Mouse (Mus musculus): Measurements from ENCODE around the gene Gm16181. TPM values are rescaled to one million over a fixed set of nuclear protein-coding genes. Genes with fewer than 3 reads are reported as not detected.
A peak's percentile ranks its signal among the peaks of the same experiment; 100 is the strongest.

Gene Gm16181
- polyA plus RNA-seq, 1 experiment from 2014 or later: 0.46 TPM

GRCm38 (mm10) chr17:35201787-35202186 lies 18.8 kb upstream of the Gm16181 start, which contains the start of gene Tnf:
TSS of gene Tnf (minus strand) at chr17:35202007.
- peak within 1 kb of the TSS; percentile 40; the same call in 1 of the 2 replicates for H3K9ac ChIP-seq (ENCODE audit: low read depth, low read length)
- no peaks in the 10 kb centered on the region for H3K9me3 ChIP-seq (ENCODE audit: control insufficient read depth, low read length)
- H3K4me1 ChIP-seq (ENCODE audit: control insufficient read depth, insufficient read depth, low read length): no peaks in the 10 kb centered on the region
- H3K27me3 ChIP-seq (replicated peaks; ENCODE audit: control insufficient read depth, insufficient read depth, low read length): peaks cover 26% of the 10 kb centered on the region
- H3K27ac ChIP-seq (ENCODE audit: low read length): no peak within 1 kb of the TSS
- H3K4me3 ChIP-seq (ENCODE audit: low read length): peak within 1 kb of the TSS; percentile 16; the same call in 1 of the 2 replicates
- 24% methylated on average over 13 of the region's 13 CpGs for WGBS
- ATAC-seq: no peak
- no peaks in the 10 kb centered on the region for H3K36me3 ChIP-seq (ENCODE audit: control insufficient read depth, insufficient read depth, low read length)
- H3K4me2 ChIP-seq (ENCODE audit: low read depth, low read length): peak within 1 kb of the TSS; percentile 20; the same call in 1 of the 2 replicates

- 72% methylated on average over 4 of the region's 4 CpGs for WGBS
- no peak overlapping the region for H3K4me2 ChIP-seq (ENCODE audit: low read depth, low read length)
- no peaks in the 10 kb centered on the region for H3K9me3 ChIP-seq (ENCODE audit: control insufficient read depth, low read length)
- no peak overlapping the region for H3K9ac ChIP-seq (ENCODE audit: low read depth, low read length)
- H3K4me3 ChIP-seq (ENCODE audit: low read length): no peak overlapping the region
- peaks cover 26% of the 10 kb centered on the region for H3K27me3 ChIP-seq (replicated peaks; ENCODE audit: control insufficient read depth, insufficient read depth, low read length)
- H3K4me1 ChIP-seq (ENCODE audit: control insufficient read depth, insufficient read depth, low read length): no peaks in the 10 kb centered on the region
- H3K27ac ChIP-seq (ENCODE audit: low read length): no peak overlapping the region
- ATAC-seq: no peak
- H3K36me3 ChIP-seq (ENCODE audit: control insufficient read depth, insufficient read depth, low read length): no peaks in the 10 kb centered on the region
Observed at GRCm38 (mm10) chr17:35202442-35202841, 18.2 kb upstream of the Gm16181 start.

GRCm38 (mm10) chr17:35204494-35205379 lies 15.9 kb upstream of the Gm16181 start, which contains the start of gene Lta:
TSS of gene Lta (minus strand) at chr17:35205351.
- no peaks in the 10 kb centered on the region for H3K4me1 ChIP-seq (ENCODE audit: control insufficient read depth, insufficient read depth, low read length)
- 39% methylated on average over 20 of the region's 20 CpGs for WGBS

GRCm38 (mm10) chr17:35205380-35205769 lies 15.3 kb upstream of the Gm16181 start:
- Histone ChIP-seq H3K27me3 (replicated peaks; ENCODE audit: control insufficient read depth, insufficient read depth, low read length) (peaks cover 21% of the 10 kb centered on the region), H3K27ac (ENCODE audit: low read length) (no peak overlapping the region), H3K4me2 (ENCODE audit: low read depth, low read length) (no peak overlapping the region), H3K4me3 (ENCODE audit: low read length) (no peak overlapping the region), H3K9ac (ENCODE audit: low read depth, low read length) (no peak overlapping the region), H3K9me3 (ENCODE audit: control insufficient read depth, low read length) (no peaks in the 10 kb centered on the region), H3K4me1 (ENCODE audit: control insufficient read depth, insufficient read depth, low read length) (no peaks in the 10 kb centered on the region), H3K36me3 (ENCODE audit: control insufficient read depth, insufficient read depth, low read length) (no peaks in the 10 kb centered on the region)
- 53% methylated on average over 10 of the region's 10 CpGs for WGBS
- no peak for ATAC-seq

More at GRCm38 (mm10) chr17:35204494-35205379, 15.9 kb upstream of the Gm16181 start, which contains the start of gene Lta:
- H3K4me3 ChIP-seq (ENCODE audit: low read length): no peak within 1 kb of the TSS
- H3K4me2 ChIP-seq (ENCODE audit: low read depth, low read length): no peak within 1 kb of the TSS
- H3K27me3 ChIP-seq (replicated peaks; ENCODE audit: control insufficient read depth, insufficient read depth, low read length): peaks cover 22% of the 10 kb centered on the region
- H3K27ac ChIP-seq (ENCODE audit: low read length): no peak within 1 kb of the TSS
- ATAC-seq: no peak
- H3K9ac ChIP-seq (ENCODE audit: low read depth, low read length): 0 out of 2 replicates have a peak within 1 kb of the TSS, but pooled peaks have one; percentile 37
- no peaks in the 10 kb centered on the region for H3K36me3 ChIP-seq (ENCODE audit: control insufficient read depth, insufficient read depth, low read length)
- H3K9me3 ChIP-seq (ENCODE audit: control insufficient read depth, low read length): no peaks in the 10 kb centered on the region

GRCm38 (mm10) chr17:35209785-35210535 lies 10.7 kb upstream of the Gm16181 start:
- no peak overlapping the region for H3K4me3 ChIP-seq (ENCODE audit: low read length)
- ATAC-seq: no peak
- WGBS: 78% methylated on average over 12 of the region's 12 CpGs
- H3K4me1 ChIP-seq (ENCODE audit: control insufficient read depth, insufficient read depth, low read length): no peaks in the 10 kb centered on the region
- H3K27me3 ChIP-seq (replicated peaks; ENCODE audit: control insufficient read depth, insufficient read depth, low read length): no peaks in the 10 kb centered on the region; the same call in 1 of the 2 replicates
- H3K4me2 ChIP-seq (ENCODE audit: low read depth, low read length): no peak overlapping the region
- no peaks in the 10 kb centered on the region for H3K36me3 ChIP-seq (ENCODE audit: control insufficient read depth, insufficient read depth, low read length)
- no peak overlapping the region for H3K27ac ChIP-seq (ENCODE audit: low read length)
- no peak overlapping the region for H3K9ac ChIP-seq (ENCODE audit: low read depth, low read length)
- H3K9me3 ChIP-seq (ENCODE audit: control insufficient read depth, low read length): no peaks in the 10 kb centered on the region

- H3K27ac ChIP-seq (ENCODE audit: low read length): no peak overlapping the region
- H3K4me1 ChIP-seq (ENCODE audit: control insufficient read depth, insufficient read depth, low read length): no peaks in the 10 kb centered on the region
- no peaks in the 10 kb centered on the region for H3K36me3 ChIP-seq (ENCODE audit: control insufficient read depth, insufficient read depth, low read length)
- no peak overlapping the region for H3K9ac ChIP-seq (ENCODE audit: low read depth, low read length)
- H3K9me3 ChIP-seq (ENCODE audit: control insufficient read depth, low read length): no peaks in the 10 kb centered on the region
- H3K4me3 ChIP-seq (ENCODE audit: low read length): no peak overlapping the region
- 67% methylated on average over 3 of the region's 3 CpGs for WGBS
- H3K27me3 ChIP-seq (replicated peaks; ENCODE audit: control insufficient read depth, insufficient read depth, low read length): no peaks in the 10 kb centered on the region
- no peak overlapping the region for H3K4me2 ChIP-seq (ENCODE audit: low read depth, low read length)
- ATAC-seq: no peak
Observed at GRCm38 (mm10) chr17:35210593-35210992, 10.0 kb upstream of the Gm16181 start.

GRCm38 (mm10) chr17:35213071-35213470 lies 7.6 kb upstream of the Gm16181 start:
- Histone ChIP-seq H3K9me3 (ENCODE audit: control insufficient read depth, low read length) (no peaks in the 10 kb centered on the region), H3K4me3 (ENCODE audit: low read length) (no peak overlapping the region), H3K9ac (ENCODE audit: low read depth, low read length) (no peak overlapping the region), H3K4me1 (ENCODE audit: control insufficient read depth, insufficient read depth, low read length) (no peaks in the 10 kb centered on the region), H3K4me2 (ENCODE audit: low read depth, low read length) (no peak overlapping the region), H3K27me3 (replicated peaks; ENCODE audit: control insufficient read depth, insufficient read depth, low read length) (no peaks in the 10 kb centered on the region), H3K36me3 (ENCODE audit: control insufficient read depth, insufficient read depth, low read length) (no peaks in the 10 kb centered on the region), H3K27ac (ENCODE audit: low read length) (no peak overlapping the region)
- 86% methylated on average over 5 of the region's 5 CpGs for WGBS
- ATAC-seq: no peak

GRCm38 (mm10) chr17:35218516-35219193 lies 2.0 kb upstream of the Gm16181 start:
- Histone ChIP-seq H3K36me3 (ENCODE audit: control insufficient read depth, insufficient read depth, low read length) (no peaks in the 10 kb centered on the region), H3K9ac (ENCODE audit: low read depth, low read length) (no peak overlapping the region), H3K4me1 (ENCODE audit: control insufficient read depth, insufficient read depth, low read length) (peaks cover 7% of the 10 kb centered on the region; the same call in 1 of the 2 replicates), H3K4me3 (ENCODE audit: low read length) (no peak overlapping the region), H3K27me3 (replicated peaks; ENCODE audit: control insufficient read depth, insufficient read depth, low read length) (no peaks in the 10 kb centered on the region), H3K4me2 (ENCODE audit: low read depth, low read length) (no peak overlapping the region), H3K27ac (ENCODE audit: low read length) (no peak overlapping the region), H3K9me3 (ENCODE audit: control insufficient read depth, low read length) (no peaks in the 10 kb centered on the region)
- ATAC-seq: no peak
- WGBS: 81% methylated on average over 18 of the region's 18 CpGs
